Mouse (Mus musculus): Measurements from ENCODE around the gene H2-M10.4. TPM values are rescaled to one million over a fixed set of nuclear protein-coding genes. Genes with fewer than 3 reads are reported as not detected.

H2-M10.4 gene
- polyA plus RNA-seq, 1 experiment from 2014 or later = not detected

- 66% methylated on average over 2 of the region's 2 CpGs for WGBS
- Histone ChIP-seq H3K9ac (replicated peaks; ENCODE audit: low read length) (no peak overlapping the region), H3K27ac (replicated peaks; ENCODE audit: low read depth, low read length) (no peak overlapping the region), H3K4me1 (ENCODE audit: control insufficient read depth, insufficient read depth, low read length) (no peaks in the 10 kb centered on the region), H3K4me3 (replicated peaks; ENCODE audit: low read depth, low read length) (no peak overlapping the region), H3K27me3 (ENCODE audit: control insufficient read depth, insufficient read depth, low read length) (no peaks in the 10 kb centered on the region), H3K9me3 (ENCODE audit: control insufficient read depth, low read length) (no peaks in the 10 kb centered on the region), H3K4me2 (ENCODE audit: low read length) (no peak overlapping the region), H3K36me3 (ENCODE audit: control insufficient read depth, insufficient read depth, low read length) (no peaks in the 10 kb centered on the region)
- DNase-seq = no peak
- no peak for ATAC-seq (ENCODE audit: low FRiP score, low TSS enrichment)
These were observed 44.7 kb downstream of the H2-M10.4 start for GRCm38 (mm10) chr17:36417416-36417815.

- Histone ChIP-seq H3K36me3 (ENCODE audit: control insufficient read depth, insufficient read depth, low read length) (no peaks in the 10 kb centered on the region), H3K4me1 (ENCODE audit: control insufficient read depth, insufficient read depth, low read length) (no peaks in the 10 kb centered on the region), H3K27me3 (ENCODE audit: control insufficient read depth, insufficient read depth, low read length) (no peaks in the 10 kb centered on the region), H3K27ac (replicated peaks; ENCODE audit: low read depth, low read length) (no peak overlapping the region), H3K9me3 (ENCODE audit: control insufficient read depth, low read length) (no peaks in the 10 kb centered on the region), H3K4me2 (ENCODE audit: low read length) (no peak overlapping the region), H3K9ac (replicated peaks; ENCODE audit: low read length) (no peak overlapping the region), H3K4me3 (replicated peaks; ENCODE audit: low read depth, low read length) (no peak overlapping the region)
- DNase-seq = no peak
- 74% methylated on average over 1 of the region's 1 CpGs for WGBS
- no peak for ATAC-seq (ENCODE audit: low FRiP score, low TSS enrichment)
These were observed 46.7 kb downstream of the H2-M10.4 start for GRCm38 (mm10) chr17:36415407-36415806.

GRCm38 (mm10) chr17:36414361-36414760, 47.8 kb downstream of the H2-M10.4 start:
- Histone ChIP-seq H3K9me3 (ENCODE audit: control insufficient read depth, low read length) (no peaks in the 10 kb centered on the region), H3K9ac (replicated peaks; ENCODE audit: low read length) (no peak overlapping the region), H3K27me3 (ENCODE audit: control insufficient read depth, insufficient read depth, low read length) (no peaks in the 10 kb centered on the region), H3K4me3 (replicated peaks; ENCODE audit: low read depth, low read length) (no peak overlapping the region), H3K4me2 (ENCODE audit: low read length) (no peak overlapping the region), H3K27ac (replicated peaks; ENCODE audit: low read depth, low read length) (no peak overlapping the region), H3K36me3 (ENCODE audit: control insufficient read depth, insufficient read depth, low read length) (no peaks in the 10 kb centered on the region), H3K4me1 (ENCODE audit: control insufficient read depth, insufficient read depth, low read length) (no peaks in the 10 kb centered on the region)
- WGBS = 90% methylated on average over 1 of the region's 1 CpGs
- DNase-seq (no peak), ATAC-seq (ENCODE audit: low FRiP score, low TSS enrichment) (no peak)

Other genes starting within 250 kb of the H2-M10.4 start
- 136 and 164 TPM in 2 replicates for gene Rpp21, start 204.3 kb downstream of the H2-M10.4 start, polyA plus RNA-seq (2014; fragmentation: Nextera tagmentation; extraction: Ambion mirVana)
- gene Trim39, start 190.1 kb downstream of the H2-M10.4 start, polyA plus RNA-seq (2014; fragmentation: Nextera tagmentation; extraction: Ambion mirVana) = 18.3 and 21.7 TPM in 2 replicates
- 0.25 TPM in 1 of 2 replicates, not detected in the other for gene H2-M10.2, start 175.8 kb downstream of the H2-M10.4 start, polyA plus RNA-seq (2014; fragmentation: Nextera tagmentation; extraction: Ambion mirVana)
- gene H2-M10.1, start 136.2 kb downstream of the H2-M10.4 start, polyA plus RNA-seq (2014; fragmentation: Nextera tagmentation; extraction: Ambion mirVana) = not detected in 2 replicates
- not detected in 2 replicates for gene H2-M10.3, start 93.9 kb downstream of the H2-M10.4 start, polyA plus RNA-seq (2014; fragmentation: Nextera tagmentation; extraction: Ambion mirVana)
- gene H2-M11, start 84.7 kb upstream of the H2-M10.4 start, polyA plus RNA-seq (2014; fragmentation: Nextera tagmentation; extraction: Ambion mirVana) = not detected in 2 replicates
- not detected in 2 replicates for gene H2-M9, start 180.3 kb upstream of the H2-M10.4 start, polyA plus RNA-seq (2014; fragmentation: Nextera tagmentation; extraction: Ambion mirVana)
- not detected in 2 replicates for gene H2-M1, start 209.9 kb upstream of the H2-M10.4 start, polyA plus RNA-seq (2014; fragmentation: Nextera tagmentation; extraction: Ambion mirVana)

Measured in midbrain, embryonic 14.5 days (tissue).